Mouse (Mus musculus) cerebellum, adult 2 months (tissue): ENCODE results near the gene Ptf1a.

Source experiments
- CTCF ChIP-seq: fragments of 200-500 bp; IDR thresholded peaks from 2 replicates; pipeline ENCODE4 v1.5.1; 2011; ENCODE audit warnings: low read depth, mild to moderate bottlenecking, control low read depth, low read length, moderate library complexity, borderline replicate concordance; ENCODE audit not compliant: insufficient read depth
- POLR2A ChIP-seq: fragments of 200-500 bp; IDR thresholded peaks from 2 replicates; pipeline ENCODE4 v1.6.1; 2011; ENCODE audit warnings: low read length, control low read depth, borderline replicate concordance; ENCODE audit not compliant: insufficient read depth

GRCm38 (mm10) chr2:19455857-19456482, 10.5 kb downstream of the Ptf1a start:
- TF ChIP-seq CTCF (no peak), POLR2A (no peak)
